Mouse (Mus musculus) left cerebral cortex, postnatal 14 days (tissue): ENCODE measurements at regions not wholly inside any gene's neighbourhood (a gene's known extent, or its start where the extent isn't known, plus 50 kb on each side); places are given as distances from the start of the nearest gene placed in this dataset.
A peak's percentile ranks its signal among the peaks of the same experiment; 100 is the strongest.

Experiments used
- DNase-seq, 2 experiments: peaks; one replicate each; pipeline ENCODE4 v3.0.0; 2021 to 2022; ENCODE audit warnings: low spot score in 2 of 2, mixed read lengths in 1 of 2
- intact Hi-C: fragments of 180-260 bp; cut with DNase I; formaldehyde crosslinking; loops from one replicate; pipeline ENCODE4 v1.15.1; 2025

DNA sequence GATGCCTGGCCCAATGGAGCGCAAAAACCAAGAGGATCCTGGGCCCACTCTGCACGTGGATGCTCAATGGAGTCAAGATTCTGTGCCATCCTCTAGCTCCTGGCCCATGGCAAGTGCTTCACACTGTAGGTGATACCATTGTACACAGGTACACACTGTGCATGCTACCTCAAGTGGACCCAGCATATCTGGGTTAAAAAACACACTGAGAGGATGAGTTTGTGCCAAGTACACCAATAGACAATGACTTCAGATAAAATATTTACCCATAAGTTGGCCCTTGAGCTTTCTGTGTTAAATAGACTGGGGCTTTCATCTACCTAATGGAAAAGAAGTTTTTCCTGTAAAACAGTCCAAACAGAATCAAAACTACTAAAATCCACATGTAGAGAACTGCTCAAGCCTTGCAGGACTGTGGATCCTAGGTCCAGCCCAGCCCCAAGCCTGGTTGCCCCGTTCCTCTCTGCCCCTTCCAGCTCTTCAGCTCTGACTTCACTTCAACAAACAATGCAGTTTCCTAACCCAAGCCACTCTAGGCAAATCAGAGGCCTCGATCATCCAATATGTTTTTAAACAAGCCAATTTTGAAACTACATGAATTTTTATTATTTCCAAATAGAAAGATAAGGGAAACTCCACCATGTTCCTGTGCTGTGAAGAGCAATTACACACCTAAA, 247.5 kb downstream of the Mreg start:
- intact Hi-C loops, result no loop called here
- DNase-seq, result no peak

GRCm38 (mm10) chr1:71956940-71957339, 255.2 kb downstream of the Mreg start:
- DNase-seq, result no peak
- intact Hi-C loops, result no loop called here

- intact Hi-C loops, result no loop called here
Measured at GRCm38 (mm10) chr1:71955331-71955730, 256.8 kb downstream of the Mreg start.

GRCm38 (mm10) chr1:71953292-71953691, 258.8 kb downstream of the Mreg start:
- intact Hi-C loops, result no loop called here
- DNase-seq, result no peak

More at GRCm38 (mm10) chr1:71955331-71955730, 256.8 kb downstream of the Mreg start:
- DNase-seq, result no peak

- DNase-seq, result no peak
- intact Hi-C loops, result no loop called here
Measured at GRCm38 (mm10) chr1:71949549-71949948, 262.6 kb downstream of the Mreg start.

GRCm38 (mm10) chr1:71948686-71949085, 263.4 kb downstream of the Mreg start:
- DNase-seq, result no peak
- intact Hi-C loops, result no loop called here

- no peak for DNase-seq
- intact Hi-C loops, result no loop called here
Measured at GRCm38 (mm10) chr1:71947506-71947905, 264.6 kb downstream of the Mreg start.

DNA sequence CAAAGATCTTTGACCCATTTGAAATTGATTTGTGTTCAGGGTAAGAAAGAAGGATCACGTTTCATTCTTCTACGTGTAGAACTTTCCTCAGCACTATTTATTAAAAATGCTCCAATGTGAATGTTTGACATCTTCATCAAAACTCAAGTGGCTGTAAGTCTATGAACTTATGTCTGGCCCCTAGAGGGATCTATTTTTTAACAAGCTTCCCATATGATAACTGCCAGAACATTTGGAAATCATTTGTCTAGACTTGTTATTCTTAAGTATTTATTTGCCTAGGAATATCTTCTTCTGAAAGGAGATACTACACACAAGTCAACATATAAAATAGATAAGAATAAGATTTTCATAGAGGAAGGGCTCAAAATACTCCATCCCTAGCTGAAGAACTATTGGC, 265.2 kb downstream of the Mreg start:
- intact Hi-C loops, result no loop called here
- no peak for DNase-seq

GRCm38 (mm10) chr1:71945070-71945469, 267.0 kb downstream of the Mreg start:
- DNase-seq, result peak; percentile 35 to 43
- intact Hi-C loops, result no loop called here

DNA sequence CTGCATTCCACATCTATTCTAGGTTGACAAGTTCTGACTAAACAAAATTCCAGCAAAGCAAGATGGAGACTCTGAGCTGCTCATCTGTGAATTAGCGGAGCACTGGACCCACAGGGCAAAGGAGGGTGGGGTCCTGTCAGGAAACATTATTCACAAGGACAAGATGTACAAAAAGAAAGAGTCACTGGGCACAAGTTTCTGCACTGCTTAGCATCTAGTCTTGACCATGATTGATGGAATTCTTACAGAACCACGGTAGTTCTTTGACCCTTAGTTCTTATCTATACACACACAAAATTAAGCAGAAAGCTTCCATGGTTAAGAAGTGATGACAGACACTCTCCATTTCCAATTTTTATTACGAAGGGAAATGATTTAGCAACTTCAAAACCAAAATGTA, 267.6 kb downstream of the Mreg start:
- no peak for DNase-seq
- intact Hi-C loops, result no loop called here

DNA sequence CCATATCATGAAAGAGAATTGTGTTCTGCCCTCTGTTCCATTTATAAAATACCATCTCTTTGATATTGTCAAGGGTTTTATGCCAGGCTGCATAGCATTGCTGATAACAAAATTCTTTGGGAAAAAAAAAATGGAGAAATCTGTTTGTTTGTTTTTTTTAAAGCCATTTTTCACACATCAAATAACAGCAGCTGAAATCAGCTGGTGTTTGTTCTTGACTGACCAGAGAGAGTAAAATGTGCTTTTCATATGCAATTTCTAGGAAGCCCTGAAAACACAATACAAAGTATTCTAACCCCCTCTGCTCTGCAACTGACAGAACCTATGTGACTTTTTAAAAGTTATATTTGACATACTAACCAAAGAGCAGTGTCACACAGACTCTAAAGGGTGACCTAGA, 270.0 kb downstream of the Mreg start:
- DNase-seq, result no peak
- intact Hi-C loops, result no loop called here

DNA sequence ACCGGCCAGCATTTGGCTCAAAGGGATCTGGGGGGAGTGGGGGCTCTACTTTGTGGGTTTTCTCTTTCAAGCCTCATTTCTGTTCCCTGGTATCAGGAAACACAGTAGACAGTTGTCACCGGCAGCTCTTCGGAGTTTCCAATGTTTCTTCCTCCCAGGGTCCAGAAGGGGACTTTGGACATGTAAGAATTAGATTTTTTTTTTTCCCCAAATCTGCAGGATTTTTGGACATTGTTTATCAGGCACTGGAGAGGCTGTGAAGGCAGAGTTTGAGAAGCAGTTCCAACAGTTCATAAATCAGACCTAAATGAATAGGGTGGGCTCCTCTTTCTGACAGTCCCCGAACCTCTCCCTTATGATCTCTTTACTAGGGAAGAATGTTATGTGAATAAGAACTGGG, 270.4 kb downstream of the Mreg start:
- DNase-seq, result no peak
- intact Hi-C loops, result no loop called here

- DNase-seq, result no peak
- intact Hi-C loops, result no loop called here
Measured at GRCm38 (mm10) chr1:71940900-71941299, 271.2 kb downstream of the Mreg start.

DNA sequence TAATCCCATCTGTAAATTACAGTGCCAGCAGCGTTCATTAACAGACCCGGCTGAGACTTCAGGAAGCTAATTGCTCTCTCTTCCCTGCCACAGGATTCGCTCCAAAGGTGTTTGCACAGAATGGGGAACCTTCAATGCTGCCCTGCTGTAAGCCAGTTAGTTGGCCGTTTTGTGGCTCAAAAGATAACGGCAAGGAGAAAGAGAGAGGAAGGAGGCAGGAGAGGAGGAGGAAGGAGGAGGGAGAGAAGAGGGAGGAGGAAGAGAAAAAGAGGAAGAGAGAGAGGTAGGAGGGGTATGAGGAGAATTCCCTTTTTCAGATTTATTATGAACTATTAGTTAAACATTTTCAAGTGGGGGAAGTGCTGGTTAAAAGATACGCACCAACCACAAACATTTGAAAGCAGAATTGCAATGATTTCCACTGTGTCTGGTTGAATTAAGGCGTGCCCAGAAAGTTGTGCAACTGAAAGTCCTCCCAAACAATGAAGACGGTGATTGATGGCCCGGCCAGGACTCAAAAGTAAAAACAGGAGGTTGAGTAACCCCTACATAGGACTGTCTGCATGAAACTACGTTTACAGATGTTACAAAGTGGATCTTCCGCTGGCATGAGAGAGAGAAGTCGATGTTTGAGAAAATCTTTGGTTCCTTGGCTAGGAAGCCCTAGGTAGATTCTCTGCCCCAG, 273.6 kb downstream of the Mreg start:
- no peak for DNase-seq
- intact Hi-C loops, result no loop called here

DNA sequence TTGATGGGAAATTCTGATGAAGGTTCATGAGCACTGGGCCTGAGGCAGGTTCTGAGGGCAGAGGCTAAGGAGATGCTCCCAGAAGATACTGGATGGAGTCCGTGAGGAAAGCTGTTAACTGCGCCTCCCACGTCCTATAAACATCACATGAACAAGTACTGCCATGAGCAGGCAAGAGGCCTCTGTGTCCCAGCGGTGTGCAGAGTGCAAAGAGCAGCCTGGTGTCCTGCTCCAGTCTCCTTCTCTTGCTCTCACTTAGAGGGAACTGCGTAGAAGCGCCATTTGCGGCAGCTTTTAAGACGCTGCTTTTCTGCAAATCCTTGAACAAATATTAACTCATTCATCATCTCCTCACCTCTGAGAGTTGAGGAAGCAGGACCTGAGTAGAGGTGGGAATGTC, 274.2 kb downstream of the Mreg start:
- no peak for DNase-seq
- intact Hi-C loops, result no loop called here

GRCm38 (mm10) chr1:71937168-71937567, 274.9 kb downstream of the Mreg start:
- DNase-seq, result no peak
- intact Hi-C loops, result no loop called here

DNA sequence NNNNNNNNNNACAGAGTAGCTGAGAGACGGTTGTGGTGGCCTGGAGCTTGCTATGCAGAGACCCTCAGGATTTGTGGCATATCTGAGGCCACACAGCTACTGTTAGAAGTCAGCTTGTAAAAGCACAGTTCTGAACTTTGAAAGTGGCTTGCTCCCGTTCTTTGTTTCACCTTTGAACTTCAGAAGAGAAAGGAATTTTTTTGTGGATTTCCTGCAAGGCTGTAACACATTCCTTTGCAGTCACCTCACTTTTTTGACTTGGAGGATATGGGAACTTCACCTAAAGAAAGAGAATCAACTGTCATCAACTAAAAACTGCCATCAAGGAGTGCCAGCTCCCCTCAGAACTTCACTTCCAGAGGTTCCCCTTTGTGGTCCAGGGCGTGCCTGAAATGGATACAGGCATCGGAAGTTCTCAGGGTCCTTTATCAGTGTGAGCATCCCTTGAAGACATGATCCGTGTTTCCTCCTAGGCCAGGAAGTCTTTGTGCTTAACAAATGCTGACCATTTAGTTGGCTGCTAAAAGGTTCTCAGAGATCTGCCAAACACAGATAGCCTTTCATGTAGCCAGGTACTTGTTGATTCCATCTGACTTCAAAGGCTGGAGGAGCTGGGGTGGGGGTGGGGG, 275.5 kb downstream of the Mreg start:
- intact Hi-C loops, result no loop called here
- no peak for DNase-seq

DNA sequence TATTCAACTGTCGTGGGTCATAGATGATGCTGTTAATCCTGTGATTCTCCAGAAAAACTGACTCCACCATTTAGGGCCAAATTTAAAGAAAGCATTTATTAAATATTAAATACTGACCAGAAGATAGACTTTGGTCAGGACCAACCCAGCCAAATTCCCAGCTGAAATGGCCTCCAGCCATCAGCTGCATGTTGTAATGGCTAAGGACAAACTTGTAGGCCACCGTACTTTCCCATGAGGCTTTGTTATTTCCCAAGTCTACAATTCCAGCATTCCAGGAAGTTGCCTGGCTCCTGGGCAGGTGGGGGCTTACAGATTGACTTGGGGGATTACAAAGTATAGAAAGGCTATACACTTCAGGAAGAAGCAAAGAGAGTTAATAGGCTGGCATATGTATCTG, 272.5 kb upstream of the Fn1 start:
- DNase-seq, result no peak
- intact Hi-C loops, result no loop called here

DNA sequence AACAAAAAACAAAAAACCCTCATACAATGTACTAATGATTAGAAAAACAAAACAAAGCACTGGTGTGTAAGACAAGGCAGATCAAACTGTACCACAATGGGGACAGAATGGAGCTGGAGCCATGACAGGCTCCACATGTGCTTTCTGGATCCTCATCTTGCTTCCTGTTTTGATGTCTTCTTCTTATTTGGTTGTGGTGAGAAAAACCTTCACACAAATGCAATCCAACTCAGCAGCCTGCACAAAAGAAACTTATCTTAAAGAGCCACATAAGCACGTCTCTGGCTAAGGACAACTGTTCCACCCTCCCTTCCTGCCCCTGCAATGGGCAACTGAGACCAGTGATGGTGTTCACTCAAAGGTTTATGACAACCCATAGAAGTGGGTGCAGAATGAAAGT, 271.9 kb upstream of the Fn1 start:
- intact Hi-C loops, result no loop called here
- DNase-seq, result no peak

- no peak for DNase-seq
- intact Hi-C loops, result no loop called here
Measured at GRCm38 (mm10) chr1:71923731-71924130, 270.7 kb upstream of the Fn1 start.

DNA sequence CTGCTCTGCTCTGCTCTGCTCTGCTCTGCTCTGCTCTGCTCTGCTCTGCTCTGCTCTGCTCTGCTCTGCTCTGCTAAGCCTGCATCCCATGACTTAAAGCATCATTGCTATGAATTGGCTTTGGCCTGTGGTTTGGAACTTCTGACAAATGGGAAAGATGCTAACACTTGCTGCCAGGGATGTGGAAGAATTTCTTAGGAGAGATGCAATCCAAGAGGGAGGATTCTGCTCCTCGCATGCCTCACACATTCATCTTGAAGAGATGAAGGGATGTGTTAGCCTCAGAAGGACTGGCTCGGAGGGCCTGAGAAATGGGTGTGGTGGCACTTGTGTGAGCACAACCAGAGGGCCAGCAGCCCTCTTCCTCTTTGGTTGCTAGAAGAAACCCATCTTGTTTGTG, 268.5 kb upstream of the Fn1 start:
- intact Hi-C loops, result no loop called here
- no peak for DNase-seq
